Mouse (Mus musculus) mouse trophoblast stem cell (cell line): ENCODE results near the gene Sf3b5.

ENCODE experiments used
- in situ Hi-C, 2 experiments: fragments of 300-500 bp; cut with MseI, MboI; formaldehyde crosslinking; loops; 2 replicates in 1 of 2; 3 replicates in 1 of 2; pipeline ENCODE4 v1.15.1; 2025

Gene Sf3b5

GRCm38 (mm10) chr10:13005043-13005442 is at the start of gene Sf3b5:
Sf3b5 (plus strand) TSS chr10:13005343.
- in situ Hi-C loops, result no loop called here

- in situ Hi-C loops, result no loop called here
Observed at GRCm38 (mm10) chr10:12955831-12956230, 49.3 kb upstream of the Sf3b5 start.

GRCm38 (mm10) chr10:12957271-12957670 is 47.9 kb upstream of the Sf3b5 start:
- in situ Hi-C loops, result no loop called here

- in situ Hi-C loops, result no loop called here
Observed at GRCm38 (mm10) chr10:12961546-12961945, 43.6 kb upstream of the Sf3b5 start.

GRCm38 (mm10) chr10:12962238-12962637 is 42.9 kb upstream of the Sf3b5 start:
- in situ Hi-C loops, result no loop called here

GRCm38 (mm10) chr10:12963362-12964147 is 41.6 kb upstream of the Sf3b5 start:
- in situ Hi-C loops, result no loop called here

- in situ Hi-C loops, result no loop called here
Observed at GRCm38 (mm10) chr10:12964151-12965075, 40.7 kb upstream of the Sf3b5 start, which contains the start of gene Stx11. Stx11 (minus strand) TSS chr10:12964298.

- in situ Hi-C loops, result no loop called here
Observed at GRCm38 (mm10) chr10:12965669-12966180, 39.4 kb upstream of the Sf3b5 start.

GRCm38 (mm10) chr10:12974572-12974971 is 30.6 kb upstream of the Sf3b5 start:
- in situ Hi-C loops, result no loop called here

GRCm38 (mm10) chr10:12975461-12975860 is 29.7 kb upstream of the Sf3b5 start:
- in situ Hi-C loops, result no loop called here

- in situ Hi-C loops, result no loop called here
Observed at GRCm38 (mm10) chr10:12975957-12976356, 29.2 kb upstream of the Sf3b5 start.

- in situ Hi-C loops, result no loop called here
Observed at GRCm38 (mm10) chr10:12976552-12976951, 28.6 kb upstream of the Sf3b5 start.

GRCm38 (mm10) chr10:12977787-12978212 is 27.3 kb upstream of the Sf3b5 start:
- in situ Hi-C loops, result no loop called here

- in situ Hi-C loops, result no loop called here
Observed at GRCm38 (mm10) chr10:12981071-12981470, 24.1 kb upstream of the Sf3b5 start.

GRCm38 (mm10) chr10:12983516-12983915 is 21.6 kb upstream of the Sf3b5 start:
- in situ Hi-C loops, result no loop called here

GRCm38 (mm10) chr10:12985028-12985427 is 20.1 kb upstream of the Sf3b5 start:
- in situ Hi-C loops, result loop anchor here in 1 of 2 experiments (5.0 kb wide), 1 partner anchor 188 kb away; no protein-coding TSS in a partner anchor

- in situ Hi-C loops, result loop anchor here in 1 of 2 experiments (5.0 kb wide), 1 partner anchor 189 kb away; no protein-coding TSS in a partner anchor
Observed at GRCm38 (mm10) chr10:12986485-12986884, 18.7 kb upstream of the Sf3b5 start.

- in situ Hi-C loops, result loop anchor here in 1 of 2 experiments (5.0 kb wide), 1 partner anchor 190 kb away; no protein-coding TSS in a partner anchor
Observed at GRCm38 (mm10) chr10:12986943-12987342, 18.2 kb upstream of the Sf3b5 start.

GRCm38 (mm10) chr10:12991953-12992352 is 13.2 kb upstream of the Sf3b5 start:
- in situ Hi-C loops, result loop anchor here (10.0 kb wide), 1 partner anchor 67 kb away; no protein-coding TSS in a partner anchor

- in situ Hi-C loops, result loop anchor here (10.0 kb wide), 1 partner anchor 69 kb away; no protein-coding TSS in a partner anchor
Observed at GRCm38 (mm10) chr10:12993411-12994039, 11.6 kb upstream of the Sf3b5 start.
